Mouse (Mus musculus) neural tube, embryonic 14.5 days (tissue): ENCODE measurements at regions not wholly inside any gene's neighbourhood (a gene's known extent, or its start where the extent isn't known, plus 50 kb on each side); places are given as distances from the start of the nearest gene placed in this dataset.
A peak's percentile ranks its signal among the peaks of the same experiment; 100 is the strongest.

ENCODE experiments used
- ATAC-seq: fragments of 200-750 bp; cut with Nextera tagmentation; 2 replicates; pipeline ENCODE4 v1.8.0; 2017; ENCODE audit warnings: low read depth, mild to moderate bottlenecking, moderate TSS enrichment, moderate library complexity
- H3K27ac ChIP-seq: fragments of 300-500 bp; sonication (generic); 2 replicates; pipeline ENCODE4 v1.5.1; 2014; ENCODE audit warnings: low read depth, mild to moderate bottlenecking, control low read depth, low read length, moderate library complexity, mixed read lengths
- H3K27me3 ChIP-seq: fragments of 300-500 bp; sonication (generic); 2 replicates; pipeline ENCODE4 v1.6.1; 2014; ENCODE audit warnings: low read length; ENCODE audit not compliant: control insufficient read depth, insufficient read depth
- H3K36me3 ChIP-seq: fragments of 300-500 bp; sonication (generic); 2 replicates; pipeline ENCODE4 v1.6.1; 2014; ENCODE audit warnings: low read length, mixed read lengths; ENCODE audit not compliant: control insufficient read depth, insufficient read depth
- H3K4me1 ChIP-seq: fragments of 300-500 bp; sonication (generic); 2 replicates; pipeline ENCODE4 v1.6.1; 2014; ENCODE audit warnings: low read length; ENCODE audit not compliant: control insufficient read depth, insufficient read depth
- H3K4me2 ChIP-seq: fragments of 300-500 bp; sonication (generic); 2 replicates; pipeline ENCODE4 v1.6.1; 2014; ENCODE audit warnings: mild to moderate bottlenecking, low read depth, low read length, control low read depth
- H3K4me3 ChIP-seq: fragments of 300-500 bp; sonication (generic); 2 replicates; pipeline ENCODE4 v1.5.1; 2014; ENCODE audit warnings: low read depth, low read length, control low read depth, mixed read lengths
- H3K9ac ChIP-seq: fragments of 300-500 bp; sonication (generic); replicated peaks from 2 replicates; pipeline ENCODE4 v1.6.1; 2014; ENCODE audit warnings: low read depth, mild to moderate bottlenecking, control low read depth, low read length, mixed read lengths
- H3K9me3 ChIP-seq: fragments of 300-500 bp; sonication (generic); 2 replicates; pipeline ENCODE4 v1.6.1; 2016; ENCODE audit warnings: low read length; ENCODE audit not compliant: control insufficient read depth
- WGBS: fragments of 180-500 bp; shearing (Covaris S2); extraction: QIAGEN DNeasy Blood & Tissue Kit; methylation state at CpG from one replicate; pipeline ENCODE4 v1.1.7; 2014; 5-methylcytosine and 5-hydroxymethylcytosine counted together

DNA sequence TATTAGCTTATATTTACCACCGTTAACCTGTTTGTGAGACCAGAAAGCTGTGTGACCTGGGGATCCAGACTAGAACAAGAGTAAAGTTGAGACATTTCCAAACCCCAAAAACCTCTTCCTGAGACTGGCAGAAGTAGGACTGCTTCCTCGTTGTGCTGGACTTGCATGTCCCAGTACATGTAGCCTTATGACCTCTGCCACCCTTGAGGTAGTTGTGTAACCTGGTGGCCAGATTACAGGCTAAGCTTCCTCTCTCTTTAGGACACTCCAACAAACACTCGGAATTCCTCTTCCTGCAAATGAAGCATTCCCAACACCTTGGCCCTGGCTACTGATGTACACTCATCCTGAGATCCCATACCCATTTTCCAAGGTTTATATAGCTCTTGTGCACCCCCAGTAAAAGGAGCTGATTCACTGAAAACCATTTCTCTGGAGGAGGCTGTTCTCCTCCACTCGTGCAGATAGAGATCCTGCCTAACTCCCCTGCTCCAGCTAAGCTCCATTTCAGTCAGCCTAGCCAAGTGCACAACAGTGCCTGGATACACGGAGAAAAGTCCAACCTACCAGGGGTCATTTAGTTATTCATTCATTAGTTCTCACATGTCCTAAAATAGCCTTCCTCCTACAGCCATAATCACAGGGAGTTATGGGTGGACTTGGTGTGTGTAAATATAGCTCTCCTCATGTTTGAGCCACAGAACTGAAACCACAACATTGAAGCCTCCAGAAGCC is 289.4 kb downstream of the Pmp22 start:
- Histone ChIP-seq H3K36me3 (no peaks in the 10 kb centered on the region), H3K4me2 (no peak overlapping the region), H3K9me3 (no peaks in the 10 kb centered on the region), H3K4me1 (peaks cover under 1% of the 10 kb centered on the region; the same call in 1 of the 2 replicates), H3K4me3 (no peak overlapping the region), H3K27me3 (no peaks in the 10 kb centered on the region), H3K9ac (no peak overlapping the region), H3K27ac (no peak overlapping the region)
- ATAC-seq = no peak
- 85% methylated on average over 5 of the region's 5 CpGs for WGBS

DNA sequence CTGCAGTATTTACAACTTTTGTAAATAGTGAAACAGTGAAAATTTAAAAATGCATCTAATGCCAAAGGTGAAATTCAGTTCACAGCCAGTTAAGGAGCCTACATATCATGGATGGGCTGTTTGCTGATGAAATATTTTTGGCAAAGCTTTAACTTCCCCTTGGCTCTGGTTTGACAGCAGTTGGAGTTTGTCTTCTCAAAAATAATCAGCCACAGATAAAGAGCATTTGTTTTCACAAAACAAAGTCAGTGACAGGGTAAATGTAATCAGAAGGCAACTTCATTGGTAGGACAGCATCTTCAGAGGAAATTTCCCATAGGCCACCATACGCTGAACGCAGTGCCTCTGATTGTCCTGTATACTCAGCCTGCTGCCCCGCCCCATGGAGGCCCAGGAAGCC is 291.6 kb downstream of the Pmp22 start:
- H3K27ac ChIP-seq = no peak overlapping the region
- H3K27me3 ChIP-seq = no peaks in the 10 kb centered on the region
- H3K9ac ChIP-seq = no peak overlapping the region
- no peak overlapping the region for H3K4me2 ChIP-seq
- H3K9me3 ChIP-seq = no peaks in the 10 kb centered on the region
- 94% methylated on average over 3 of the region's 3 CpGs for WGBS
- no peak overlapping the region for H3K4me3 ChIP-seq
- ATAC-seq = no peak
- no peaks in the 10 kb centered on the region for H3K36me3 ChIP-seq
- no peaks in the 10 kb centered on the region for H3K4me1 ChIP-seq

DNA sequence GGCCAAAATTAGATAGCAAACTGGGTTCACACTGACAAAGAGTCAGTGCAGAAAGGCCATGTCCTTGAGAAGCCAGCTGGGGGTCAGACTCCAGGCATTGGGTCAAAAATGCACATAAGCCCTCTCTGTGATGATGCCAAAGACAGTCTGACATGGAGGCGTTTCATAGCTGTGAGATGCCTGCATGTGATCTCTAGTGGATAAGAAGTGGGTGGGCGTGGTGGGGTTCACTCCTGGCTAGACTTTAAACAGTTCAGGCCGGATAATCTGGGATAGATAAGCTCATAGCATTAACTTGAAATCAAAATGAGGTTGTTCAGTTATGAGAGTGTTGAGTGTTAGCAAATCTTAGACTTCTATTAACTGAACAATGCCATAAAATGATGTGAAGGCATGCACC is 293.3 kb downstream of the Pmp22 start:
- no peak for ATAC-seq
- no peaks in the 10 kb centered on the region for H3K9me3 ChIP-seq
- 86% methylated on average over 3 of the region's 3 CpGs for WGBS
- H3K27me3 ChIP-seq = no peaks in the 10 kb centered on the region
- H3K36me3 ChIP-seq = no peaks in the 10 kb centered on the region
- no peak overlapping the region for H3K4me3 ChIP-seq
- no peak overlapping the region for H3K27ac ChIP-seq
- no peak overlapping the region for H3K4me2 ChIP-seq
- H3K9ac ChIP-seq = no peak overlapping the region
- H3K4me1 ChIP-seq = no peaks in the 10 kb centered on the region

DNA sequence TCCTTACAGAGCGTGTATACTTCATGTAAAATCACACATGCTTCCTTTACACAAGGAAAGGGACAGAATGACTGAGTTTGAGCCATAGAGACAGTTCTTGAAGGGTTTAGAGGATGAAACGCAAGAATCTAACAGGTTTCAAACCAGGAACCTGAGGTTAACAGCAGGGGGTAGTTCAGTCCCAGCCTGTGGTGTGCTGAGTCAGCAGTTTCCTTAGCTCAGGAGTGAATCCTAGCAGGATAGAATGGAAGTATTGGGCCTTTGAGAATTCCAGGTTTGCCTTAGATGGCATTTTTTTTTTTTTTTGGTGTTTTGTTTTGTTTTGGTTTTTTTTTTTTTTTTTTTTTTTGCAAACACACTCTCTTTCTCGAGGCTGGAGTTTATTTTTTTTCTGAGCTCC is 295.5 kb downstream of the Pmp22 start:
- ATAC-seq = no peak
- H3K27ac ChIP-seq = no peak overlapping the region
- H3K4me1 ChIP-seq = no peaks in the 10 kb centered on the region
- H3K9me3 ChIP-seq = no peaks in the 10 kb centered on the region
- H3K36me3 ChIP-seq = no peaks in the 10 kb centered on the region
- 84% methylated on average over 3 of the region's 3 CpGs for WGBS
- no peak overlapping the region for H3K9ac ChIP-seq
- no peak overlapping the region for H3K4me2 ChIP-seq
- no peak overlapping the region for H3K4me3 ChIP-seq
- no peaks in the 10 kb centered on the region for H3K27me3 ChIP-seq

DNA sequence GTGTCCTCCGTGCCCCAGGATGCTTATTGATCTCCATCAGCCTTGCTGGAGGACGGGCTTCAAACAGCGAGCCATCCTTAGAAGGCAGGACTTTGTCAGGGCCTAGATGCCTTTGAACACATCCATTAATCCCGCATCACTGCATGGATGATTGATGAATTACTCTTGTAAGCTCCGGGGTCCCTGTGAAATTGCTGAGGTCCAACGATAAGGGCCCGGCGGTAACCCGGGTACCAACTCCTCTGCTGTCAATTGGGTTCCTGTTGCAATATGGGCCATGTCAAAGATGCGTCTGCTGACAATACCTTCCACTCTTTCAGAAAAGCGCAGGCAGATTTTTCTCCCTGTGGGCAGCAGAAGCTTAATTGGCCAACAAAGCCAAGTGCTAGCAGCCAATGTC is 297.0 kb downstream of the Pmp22 start:
- H3K36me3 ChIP-seq = no peaks in the 10 kb centered on the region
- no peak overlapping the region for H3K4me2 ChIP-seq
- H3K4me1 ChIP-seq = no peaks in the 10 kb centered on the region
- no peak overlapping the region for H3K4me3 ChIP-seq
- ATAC-seq = no peak
- H3K27ac ChIP-seq = no peak overlapping the region
- no peak overlapping the region for H3K9ac ChIP-seq
- no peaks in the 10 kb centered on the region for H3K9me3 ChIP-seq
- 13% methylated on average over 11 of the region's 11 CpGs for WGBS
- H3K27me3 ChIP-seq = no peaks in the 10 kb centered on the region

DNA sequence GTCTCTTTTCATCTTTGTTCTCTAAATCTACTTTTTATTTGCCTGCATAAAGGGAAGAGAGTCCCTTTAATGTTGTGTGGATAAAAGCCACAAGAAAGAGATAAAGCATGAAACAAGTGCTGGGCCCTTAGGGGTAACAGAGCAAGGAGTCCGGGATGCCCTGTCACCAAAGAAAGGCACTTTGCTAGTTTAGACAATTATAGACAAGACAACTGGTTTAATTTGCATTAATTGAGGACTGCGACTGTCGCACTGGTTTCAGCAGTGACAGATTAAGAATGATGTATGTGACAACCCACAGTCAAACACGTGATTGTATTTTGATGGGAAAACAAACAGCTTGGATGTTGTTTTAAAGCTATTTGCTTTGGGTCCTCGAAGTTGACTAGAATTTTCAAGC is 325.0 kb downstream of the Pmp22 start:
- H3K9me3 ChIP-seq = no peaks in the 10 kb centered on the region
- H3K36me3 ChIP-seq = no peaks in the 10 kb centered on the region

DNA sequence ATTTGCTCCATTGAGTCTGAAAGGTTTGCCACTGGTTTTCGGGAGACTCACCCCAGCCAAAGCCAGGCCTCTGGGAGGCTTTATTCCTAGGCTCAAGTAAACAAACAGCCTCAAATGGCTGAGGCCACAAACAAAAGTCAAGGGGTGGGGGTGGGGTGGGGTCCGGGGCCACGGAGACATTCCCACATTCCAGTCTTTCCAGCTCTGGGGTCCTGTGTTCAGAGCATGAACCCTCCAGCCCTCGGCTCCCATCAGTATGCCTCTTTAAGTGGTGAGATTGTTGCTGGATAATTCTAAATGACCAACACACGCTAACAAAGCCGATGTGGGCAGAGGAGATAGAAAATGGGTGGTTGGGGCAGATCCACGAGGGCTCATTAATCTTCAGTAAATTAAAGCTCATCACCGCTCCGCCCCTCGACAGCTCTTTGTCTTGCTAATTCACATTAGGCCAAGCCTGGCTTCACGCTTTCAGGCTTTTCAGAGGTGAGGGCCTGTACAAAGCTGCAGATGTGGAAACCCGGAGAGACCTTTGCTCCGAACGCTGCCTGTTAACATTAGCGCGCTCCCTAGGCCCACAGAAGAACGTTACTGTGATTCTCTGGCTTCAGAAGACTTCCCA is 326.2 kb downstream of the Pmp22 start:
- 6% methylated on average over 17 of the region's 17 CpGs for WGBS
- Histone ChIP-seq H3K4me3 (no peak overlapping the region), H3K4me1 (peaks cover 4% of the 10 kb centered on the region; the same call in 1 of the 2 replicates), H3K9ac (no peak overlapping the region), H3K9me3 (no peaks in the 10 kb centered on the region), H3K27me3 (no peaks in the 10 kb centered on the region; the same call in 1 of the 2 replicates), H3K36me3 (no peaks in the 10 kb centered on the region), H3K27ac (no peak overlapping the region), H3K4me2 (no peak overlapping the region)
- peak; percentile 56 for ATAC-seq

More for the DNA sequence above, 325.0 kb downstream of the Pmp22 start:
- Histone ChIP-seq H3K4me1 (peaks cover 4% of the 10 kb centered on the region; the same call in 1 of the 2 replicates), H3K4me2 (no peak overlapping the region), H3K27ac (no peak overlapping the region), H3K27me3 (no peaks in the 10 kb centered on the region; the same call in 1 of the 2 replicates), H3K9ac (no peak overlapping the region), H3K4me3 (no peak overlapping the region)
- ATAC-seq = no peak
- 11% methylated on average over 5 of the region's 5 CpGs for WGBS

DNA sequence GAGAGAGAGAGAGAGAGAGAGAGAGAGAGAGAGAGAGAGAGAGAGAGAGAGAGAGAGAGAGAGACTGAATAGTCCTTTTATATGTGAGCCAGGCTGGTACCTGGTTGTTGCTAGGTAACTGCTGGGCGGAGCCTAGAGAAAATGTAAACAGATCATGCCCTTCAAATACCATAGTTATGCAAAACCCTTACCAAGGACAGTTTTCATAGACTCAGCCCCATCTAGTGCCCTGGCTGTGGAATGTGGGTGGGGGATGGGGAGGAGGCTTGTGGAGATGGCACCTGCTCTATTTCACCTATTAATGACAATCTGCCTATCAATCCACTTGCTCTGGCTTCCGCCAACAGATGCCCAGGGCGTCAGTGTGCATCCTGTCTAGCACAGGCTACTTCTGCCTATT is 327.6 kb downstream of the Pmp22 start:
- Histone ChIP-seq H3K36me3 (no peaks in the 10 kb centered on the region), H3K9me3 (no peaks in the 10 kb centered on the region), H3K9ac (no peak overlapping the region), H3K4me3 (no peak overlapping the region), H3K27ac (no peak overlapping the region), H3K27me3 (no peaks in the 10 kb centered on the region; the same call in 1 of the 2 replicates), H3K4me1 (peaks cover 4% of the 10 kb centered on the region; the same call in 1 of the 2 replicates), H3K4me2 (no peak overlapping the region)
- no peak for ATAC-seq
- WGBS = 45% methylated on average over 3 of the region's 3 CpGs

DNA sequence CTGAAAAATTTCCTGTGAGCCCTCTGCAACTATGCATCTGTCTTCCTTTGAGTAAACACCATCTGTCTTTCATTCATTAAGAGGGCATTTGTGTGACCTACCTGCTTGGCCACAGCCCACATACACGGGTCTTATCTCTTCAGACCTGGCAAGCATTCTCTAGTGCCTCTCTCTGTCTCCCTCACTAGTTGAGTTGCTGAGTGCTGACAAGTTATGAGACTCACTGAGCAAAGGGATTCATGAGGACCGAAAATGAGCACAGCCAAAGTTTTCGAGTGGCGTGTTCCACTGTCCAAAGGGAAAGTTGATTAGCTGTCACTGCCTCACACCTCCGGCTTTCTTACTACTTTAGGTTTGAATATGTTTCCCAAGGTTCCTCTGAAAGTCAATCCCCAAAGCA is 328.5 kb downstream of the Pmp22 start:
- Histone ChIP-seq H3K4me2 (no peak overlapping the region), H3K27ac (no peak overlapping the region), H3K36me3 (no peaks in the 10 kb centered on the region), H3K9ac (no peak overlapping the region), H3K27me3 (no peaks in the 10 kb centered on the region; the same call in 1 of the 2 replicates), H3K9me3 (no peaks in the 10 kb centered on the region), H3K4me1 (peaks cover 4% of the 10 kb centered on the region; the same call in 1 of the 2 replicates), H3K4me3 (no peak overlapping the region)
- 84% methylated on average over 5 of the region's 5 CpGs for WGBS
- no peak for ATAC-seq
